Mouse (Mus musculus): ENCODE data around the gene Hexim2. TPM values are rescaled to one million over a fixed set of nuclear protein-coding genes. Genes with fewer than 3 reads are reported as not detected.

Gene Hexim2
- polyA plus RNA-seq, 1 experiment from 2014 or later: 6.1 TPM

DNA sequence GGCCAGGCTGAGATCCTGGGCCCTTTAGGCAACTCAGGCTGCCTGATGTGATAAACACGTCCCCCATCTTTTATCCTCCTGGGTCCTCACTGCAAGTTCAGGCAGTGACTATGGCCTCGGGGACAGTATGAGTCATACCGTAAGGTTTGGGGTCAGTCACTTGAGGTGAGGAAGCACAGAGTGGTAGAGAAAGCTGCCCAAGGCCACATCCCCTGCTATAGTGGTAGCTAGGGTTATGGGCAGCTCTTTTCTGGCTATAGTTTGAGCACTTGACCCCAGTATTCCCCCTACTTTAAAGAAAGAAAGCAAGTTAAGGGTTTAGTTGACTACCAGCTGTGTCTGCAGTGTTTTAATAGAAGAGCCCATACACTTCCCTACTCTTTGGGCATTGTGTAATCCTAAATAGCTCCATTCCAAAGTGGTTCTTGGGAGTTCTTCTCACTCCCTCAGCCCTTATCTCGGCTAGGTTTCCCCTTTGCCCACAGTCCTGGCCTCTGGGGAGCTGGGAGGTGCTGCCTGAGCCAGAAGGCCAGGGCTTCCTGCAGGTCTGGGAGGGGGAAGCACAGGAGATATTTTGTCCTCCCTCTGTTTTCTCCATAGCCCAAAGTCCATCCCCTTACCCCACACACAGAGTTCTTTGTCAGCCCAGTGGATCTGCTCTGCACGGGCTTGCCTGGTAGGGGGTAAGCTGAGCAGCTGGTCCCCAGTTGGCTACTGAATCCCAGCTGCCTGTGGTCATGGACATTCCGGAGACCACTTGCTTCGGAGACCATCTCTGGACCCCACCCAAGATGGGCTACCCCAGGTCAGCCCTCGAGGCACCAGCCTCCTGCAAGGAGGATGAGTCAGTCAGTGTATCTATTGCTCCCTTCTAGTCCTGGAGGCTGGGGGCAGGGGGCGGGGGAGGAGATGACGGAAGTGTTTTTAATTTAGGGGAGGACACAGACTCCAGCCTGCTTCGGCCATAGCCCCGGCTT is 12.4 kb downstream of the Hexim2 start:
- Histone ChIP-seq H3K27me3 (ENCODE audit: control insufficient read depth, insufficient read depth, low read length) (no peaks in the 10 kb centered on the region), H3K4me2 (ENCODE audit: low read depth, low read length) (no peak overlapping the region), H3K27ac (ENCODE audit: low read length) (peak overlapping the region; percentile 3; the same call in 1 of the 2 replicates), H3K9ac (ENCODE audit: low read length) (no peak overlapping the region), H3K4me1 (ENCODE audit: control insufficient read depth, insufficient read depth, low read length) (peaks cover 36% of the 10 kb centered on the region), H3K4me3 (ENCODE audit: low read length) (no peak overlapping the region), H3K36me3 (ENCODE audit: control insufficient read depth, insufficient read depth) (no peaks in the 10 kb centered on the region), H3K9me3 (replicated peaks; ENCODE audit: control insufficient read depth, low read length) (no peaks in the 10 kb centered on the region)
- no peak for ATAC-seq (replicated peaks; ENCODE audit: extremely low read depth, insufficient read depth, low FRiP score)
- 40% methylated on average over 12 of the region's 12 CpGs for WGBS

DNA sequence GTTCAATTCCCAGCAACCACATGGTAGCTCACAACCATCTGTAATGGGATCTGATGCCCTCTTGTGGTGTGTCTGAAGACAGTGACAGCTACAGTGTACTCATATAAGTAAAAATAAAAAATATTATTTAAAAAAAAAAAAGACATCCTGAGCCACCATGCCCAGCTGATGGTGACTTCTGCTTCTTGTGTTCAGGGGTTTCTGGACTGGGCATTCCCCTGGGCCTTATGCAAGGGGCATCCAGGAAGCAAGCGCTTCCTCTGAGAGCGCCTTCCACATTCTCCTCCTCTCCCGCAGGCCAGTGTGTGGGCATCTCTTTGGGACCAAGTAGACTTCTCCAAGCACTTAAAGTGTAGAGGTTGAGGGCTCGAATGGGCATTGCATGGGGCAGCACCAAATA is 14.2 kb downstream of the Hexim2 start:
- 85% methylated on average over 4 of the region's 4 CpGs for WGBS
- Histone ChIP-seq H3K9me3 (replicated peaks; ENCODE audit: control insufficient read depth, low read length) (no peaks in the 10 kb centered on the region), H3K4me3 (ENCODE audit: low read length) (no peak overlapping the region), H3K27me3 (ENCODE audit: control insufficient read depth, insufficient read depth, low read length) (no peaks in the 10 kb centered on the region), H3K4me1 (ENCODE audit: control insufficient read depth, insufficient read depth, low read length) (peaks cover 26% of the 10 kb centered on the region), H3K9ac (ENCODE audit: low read length) (no peak overlapping the region), H3K36me3 (ENCODE audit: control insufficient read depth, insufficient read depth) (no peaks in the 10 kb centered on the region), H3K4me2 (ENCODE audit: low read depth, low read length) (no peak overlapping the region), H3K27ac (ENCODE audit: low read length) (no peak overlapping the region)
- ATAC-seq (replicated peaks; ENCODE audit: extremely low read depth, insufficient read depth, low FRiP score): no peak

DNA sequence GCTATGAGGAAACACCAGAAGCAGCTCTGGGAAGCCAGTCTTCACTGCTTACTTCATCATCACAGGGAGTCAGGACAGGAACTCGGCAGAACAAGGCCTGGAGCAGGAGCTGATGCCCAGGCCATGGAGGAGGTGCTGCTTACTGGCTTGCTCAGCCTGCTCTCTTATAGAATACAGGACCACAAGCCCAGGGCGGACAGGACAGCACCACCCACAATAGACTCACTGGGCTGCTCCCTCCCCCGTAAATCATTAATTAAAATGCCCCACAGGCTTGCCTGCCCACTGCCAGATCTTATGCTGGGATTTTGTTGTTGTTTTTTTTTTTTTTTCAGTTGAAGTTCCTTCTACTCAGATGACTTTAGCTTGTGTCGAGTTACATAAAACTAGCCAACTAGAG is 15.5 kb downstream of the Hexim2 start:
- 67% methylated on average over 4 of the region's 4 CpGs for WGBS
- Histone ChIP-seq H3K9ac (ENCODE audit: low read length) (no peak overlapping the region), H3K4me2 (ENCODE audit: low read depth, low read length) (no peak overlapping the region), H3K9me3 (replicated peaks; ENCODE audit: control insufficient read depth, low read length) (no peaks in the 10 kb centered on the region), H3K36me3 (ENCODE audit: control insufficient read depth, insufficient read depth) (no peaks in the 10 kb centered on the region), H3K4me1 (ENCODE audit: control insufficient read depth, insufficient read depth, low read length) (peaks cover 12% of the 10 kb centered on the region), H3K27me3 (ENCODE audit: control insufficient read depth, insufficient read depth, low read length) (no peaks in the 10 kb centered on the region), H3K27ac (ENCODE audit: low read length) (no peak overlapping the region), H3K4me3 (ENCODE audit: low read length) (no peak overlapping the region)
- no peak for ATAC-seq (replicated peaks; ENCODE audit: extremely low read depth, insufficient read depth, low FRiP score)

DNA sequence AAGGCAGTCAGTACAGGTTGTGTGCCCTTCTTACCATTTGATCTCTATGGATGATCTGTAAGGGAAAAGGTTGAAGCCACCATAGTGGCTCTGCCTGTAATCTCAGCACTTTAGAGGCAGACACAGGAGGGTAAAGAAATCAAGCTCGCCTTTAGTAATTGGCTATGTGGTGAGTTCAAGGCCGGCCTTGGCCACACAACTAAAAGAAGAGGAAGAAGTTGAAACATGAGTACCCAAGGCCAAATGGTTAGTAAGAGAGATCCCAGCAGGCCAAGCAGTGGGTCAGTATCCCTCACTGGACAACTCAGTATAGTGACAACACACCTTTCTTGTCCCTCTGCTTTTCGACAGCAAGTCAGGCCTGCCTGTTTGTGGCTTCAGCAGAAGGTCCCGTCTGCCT is 17.5 kb downstream of the Hexim2 start:
- ATAC-seq (replicated peaks; ENCODE audit: extremely low read depth, insufficient read depth, low FRiP score): no peak
- 91% methylated on average over 4 of the region's 4 CpGs for WGBS
- H3K36me3 ChIP-seq (ENCODE audit: control insufficient read depth, insufficient read depth): no peaks in the 10 kb centered on the region
- H3K9ac ChIP-seq (ENCODE audit: low read length): no peak overlapping the region
- H3K4me2 ChIP-seq (ENCODE audit: low read depth, low read length): no peak overlapping the region
- H3K4me1 ChIP-seq (ENCODE audit: control insufficient read depth, insufficient read depth, low read length): 0 out of 2 replicates have a peak, but pooled peaks cover under 1% of the 10 kb centered on the region
- no peaks in the 10 kb centered on the region for H3K27me3 ChIP-seq (ENCODE audit: control insufficient read depth, insufficient read depth, low read length)
- no peak overlapping the region for H3K27ac ChIP-seq (ENCODE audit: low read length)
- H3K4me3 ChIP-seq (ENCODE audit: low read length): no peak overlapping the region
- no peaks in the 10 kb centered on the region for H3K9me3 ChIP-seq (replicated peaks; ENCODE audit: control insufficient read depth, low read length)

DNA sequence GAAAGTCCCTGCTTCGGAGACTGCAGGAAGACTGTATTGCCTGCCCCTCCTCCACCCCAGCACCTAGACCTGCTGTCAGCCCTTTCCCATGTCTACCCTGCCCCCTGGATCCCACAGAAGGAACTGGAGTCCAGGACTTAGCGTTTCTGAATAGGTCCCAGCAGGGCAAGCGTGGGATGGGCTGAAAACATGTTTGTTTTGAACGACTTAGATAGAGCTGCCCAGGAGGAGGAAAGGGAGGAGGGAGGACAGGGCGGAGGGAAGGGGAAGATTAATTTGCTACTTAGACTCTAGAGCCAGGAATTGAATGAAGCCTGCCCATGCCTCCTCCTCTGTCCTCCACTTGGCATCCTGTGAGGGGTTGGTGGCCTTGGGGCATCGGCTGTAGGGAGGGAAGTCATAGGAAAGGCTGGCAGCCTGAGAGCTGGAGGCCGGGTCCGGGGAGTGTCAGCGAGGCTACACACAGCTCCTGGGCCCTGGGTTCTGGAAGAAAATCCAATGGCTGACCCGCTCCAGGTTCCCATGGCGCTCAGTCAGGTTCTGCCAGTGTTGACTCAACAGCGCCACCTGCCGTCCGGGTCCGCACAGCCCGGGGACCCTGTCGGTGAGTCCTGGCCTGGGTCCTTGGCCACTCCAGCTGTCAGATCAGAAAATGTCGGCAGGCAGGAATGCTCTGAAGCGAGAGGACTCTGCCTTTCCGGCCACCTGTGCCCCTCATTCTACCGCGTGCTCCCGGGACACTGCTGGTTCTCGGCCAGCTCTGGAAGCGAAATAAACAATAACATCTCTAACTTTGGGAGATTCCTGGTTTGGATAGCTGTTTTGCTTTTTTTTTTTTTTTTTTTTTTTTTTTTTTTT is 26.6 kb downstream of the Hexim2 start:
- H3K27ac ChIP-seq (ENCODE audit: low read length): peak overlapping the region; percentile 46; the same call in 1 of the 2 replicates
- H3K4me3 ChIP-seq (ENCODE audit: low read length): peak overlapping the region; percentile 44
- H3K4me1 ChIP-seq (ENCODE audit: control insufficient read depth, insufficient read depth, low read length): peaks cover 6% of the 10 kb centered on the region
- no peaks in the 10 kb centered on the region for H3K9me3 ChIP-seq (replicated peaks; ENCODE audit: control insufficient read depth, low read length)
- peak overlapping the region; percentile 60 for H3K9ac ChIP-seq (ENCODE audit: low read length)
- H3K4me2 ChIP-seq (ENCODE audit: low read depth, low read length): peak overlapping the region; percentile 67
- no peaks in the 10 kb centered on the region for H3K36me3 ChIP-seq (ENCODE audit: control insufficient read depth, insufficient read depth)
- ATAC-seq (replicated peaks; ENCODE audit: extremely low read depth, insufficient read depth, low FRiP score): peak; percentile 95
- WGBS: 2% methylated on average over 25 of the region's 25 CpGs
- no peaks in the 10 kb centered on the region for H3K27me3 ChIP-seq (ENCODE audit: control insufficient read depth, insufficient read depth, low read length)

DNA sequence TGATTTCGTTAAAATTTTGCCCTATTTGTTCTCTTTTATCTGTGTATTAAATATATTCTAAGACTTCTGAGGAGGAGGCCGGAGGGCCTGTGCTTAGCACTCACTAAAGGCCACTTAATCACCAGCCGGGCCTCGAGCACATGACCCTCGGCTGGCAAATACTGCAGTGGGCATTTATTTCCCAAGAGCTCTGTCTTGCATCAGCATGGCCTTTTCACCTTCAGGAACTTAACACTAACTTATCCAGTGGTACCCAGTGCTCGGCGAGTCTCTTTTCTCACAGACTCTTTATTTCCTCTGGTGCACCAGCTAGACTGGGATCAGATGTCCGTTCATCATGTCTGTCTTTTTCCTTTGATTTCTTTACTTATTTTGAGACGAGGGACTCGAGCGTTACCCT is 28.5 kb downstream of the Hexim2 start:
- no peaks in the 10 kb centered on the region for H3K36me3 ChIP-seq (ENCODE audit: control insufficient read depth, insufficient read depth)
- H3K27me3 ChIP-seq (ENCODE audit: control insufficient read depth, insufficient read depth, low read length): no peaks in the 10 kb centered on the region
- H3K9me3 ChIP-seq (replicated peaks; ENCODE audit: control insufficient read depth, low read length): no peaks in the 10 kb centered on the region
- no peak overlapping the region for H3K9ac ChIP-seq (ENCODE audit: low read length)
- H3K27ac ChIP-seq (ENCODE audit: low read length): no peak overlapping the region
- no peak overlapping the region for H3K4me2 ChIP-seq (ENCODE audit: low read depth, low read length)
- no peak overlapping the region for H3K4me3 ChIP-seq (ENCODE audit: low read length)
- 89% methylated on average over 11 of the region's 11 CpGs for WGBS
- H3K4me1 ChIP-seq (ENCODE audit: control insufficient read depth, insufficient read depth, low read length): peaks cover 6% of the 10 kb centered on the region
- ATAC-seq (replicated peaks; ENCODE audit: extremely low read depth, insufficient read depth, low FRiP score): no peak

DNA sequence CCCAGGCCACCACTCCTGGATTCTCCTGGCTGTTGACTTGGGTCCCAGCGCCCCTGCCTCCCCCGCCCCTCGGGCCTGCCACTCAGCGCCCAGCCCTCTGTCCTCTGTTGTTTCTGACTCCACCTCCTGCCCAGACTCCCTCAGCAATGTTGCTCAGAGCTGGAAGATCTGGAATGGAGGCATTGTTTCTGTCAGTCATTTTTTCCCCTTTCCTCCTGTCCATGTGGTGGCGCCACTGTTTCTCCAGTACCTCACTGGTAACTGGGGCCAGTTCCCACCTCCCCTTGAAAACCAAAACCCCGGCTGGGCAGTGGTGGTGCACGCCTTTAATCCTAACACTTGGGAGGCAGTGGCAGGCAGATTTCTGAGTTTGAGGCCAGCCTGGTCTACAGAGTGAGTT is 29.2 kb downstream of the Hexim2 start:
- Histone ChIP-seq H3K27me3 (ENCODE audit: control insufficient read depth, insufficient read depth, low read length) (no peaks in the 10 kb centered on the region), H3K36me3 (ENCODE audit: control insufficient read depth, insufficient read depth) (no peaks in the 10 kb centered on the region), H3K4me3 (ENCODE audit: low read length) (no peak overlapping the region), H3K4me1 (ENCODE audit: control insufficient read depth, insufficient read depth, low read length) (peaks cover 6% of the 10 kb centered on the region), H3K9ac (ENCODE audit: low read length) (no peak overlapping the region), H3K4me2 (ENCODE audit: low read depth, low read length) (no peak overlapping the region), H3K27ac (ENCODE audit: low read length) (no peak overlapping the region), H3K9me3 (replicated peaks; ENCODE audit: control insufficient read depth, low read length) (no peaks in the 10 kb centered on the region)
- ATAC-seq (replicated peaks; ENCODE audit: extremely low read depth, insufficient read depth, low FRiP score): no peak
- WGBS: 72% methylated on average over 7 of the region's 7 CpGs

DNA sequence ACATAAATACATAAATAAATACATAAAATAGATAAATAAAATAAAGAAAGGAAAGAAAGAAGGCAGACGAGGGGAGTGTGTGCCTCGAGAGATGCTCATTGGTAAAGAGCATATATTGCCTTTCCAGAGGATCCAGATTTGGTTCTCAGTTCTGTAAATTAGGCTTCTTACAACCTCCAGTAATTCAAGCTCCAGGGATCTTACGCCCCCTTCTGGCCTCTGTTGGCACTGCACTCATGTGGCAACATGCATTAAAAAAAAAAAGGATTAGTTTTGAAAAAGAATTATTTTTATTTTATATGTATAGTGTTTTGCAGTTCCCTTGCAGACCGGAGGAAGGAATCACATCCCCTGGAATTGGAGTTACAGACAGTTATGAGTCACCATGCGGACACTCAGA is 29.9 kb downstream of the Hexim2 start:
- Histone ChIP-seq H3K4me1 (ENCODE audit: control insufficient read depth, insufficient read depth, low read length) (peaks cover 6% of the 10 kb centered on the region), H3K9ac (ENCODE audit: low read length) (no peak overlapping the region), H3K36me3 (ENCODE audit: control insufficient read depth, insufficient read depth) (no peaks in the 10 kb centered on the region), H3K27me3 (ENCODE audit: control insufficient read depth, insufficient read depth, low read length) (no peaks in the 10 kb centered on the region), H3K4me2 (ENCODE audit: low read depth, low read length) (no peak overlapping the region), H3K27ac (ENCODE audit: low read length) (no peak overlapping the region), H3K9me3 (replicated peaks; ENCODE audit: control insufficient read depth, low read length) (no peaks in the 10 kb centered on the region), H3K4me3 (ENCODE audit: low read length) (no peak overlapping the region)
- no peak for ATAC-seq (replicated peaks; ENCODE audit: extremely low read depth, insufficient read depth, low FRiP score)
- WGBS: 87% methylated on average over 5 of the region's 5 CpGs

DNA sequence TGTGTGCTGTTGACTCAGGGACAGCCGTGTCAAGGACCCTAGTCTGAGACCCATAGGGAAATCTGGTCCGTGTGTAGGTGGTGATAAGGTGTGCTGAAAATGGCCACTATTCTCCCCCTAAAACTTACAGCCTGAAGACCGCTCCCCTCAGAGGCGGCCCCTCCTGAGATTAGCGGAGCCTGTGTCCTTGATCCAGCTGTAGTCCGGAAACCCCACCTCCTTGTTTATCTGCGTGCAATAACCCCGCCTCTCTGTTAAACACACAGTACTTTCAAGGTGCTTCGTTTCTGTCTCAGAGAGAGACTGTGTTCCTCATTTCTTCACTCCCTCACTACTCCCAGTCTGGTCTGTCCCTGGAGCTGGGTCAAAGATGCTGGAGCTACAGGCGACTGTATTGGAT is 32.2 kb downstream of the Hexim2 start:
- WGBS: 21% methylated on average over 10 of the region's 10 CpGs
- no peaks in the 10 kb centered on the region for H3K9me3 ChIP-seq (replicated peaks; ENCODE audit: control insufficient read depth, low read length)
- H3K4me2 ChIP-seq (ENCODE audit: low read depth, low read length): no peak overlapping the region
- no peak overlapping the region for H3K9ac ChIP-seq (ENCODE audit: low read length)
- peak; percentile 20; the same call in 1 of the 2 replicates for ATAC-seq (replicated peaks; ENCODE audit: extremely low read depth, insufficient read depth, low FRiP score)
- H3K36me3 ChIP-seq (ENCODE audit: control insufficient read depth, insufficient read depth): no peaks in the 10 kb centered on the region
- H3K27ac ChIP-seq (ENCODE audit: low read length): no peak overlapping the region
- no peak overlapping the region for H3K4me3 ChIP-seq (ENCODE audit: low read length)
- no peaks in the 10 kb centered on the region for H3K4me1 ChIP-seq (ENCODE audit: control insufficient read depth, insufficient read depth, low read length)
- peaks cover 2% of the 10 kb centered on the region; the same call in 1 of the 2 replicates for H3K27me3 ChIP-seq (ENCODE audit: control insufficient read depth, insufficient read depth, low read length)
